Mouse (Mus musculus) lung, postnatal 0 days (tissue): ENCODE measurements around the gene Fam3c.

Experiments used
- CTCF ChIP-seq: IDR thresholded peaks from 2 replicates; pipeline ENCODE4 v1.5.1; 2016; ENCODE audit warnings: antibody characterized with exemption, mild to moderate bottlenecking
- EP300 ChIP-seq: IDR thresholded peaks from 2 replicates; pipeline ENCODE4 v1.6.1; 2016; ENCODE audit warnings: antibody characterized with exemption, mild to moderate bottlenecking, control low read depth

GRCm38 (mm10) chr6:22379831-22380230, 23.8 kb upstream of the Fam3c start:
- no peak for TF ChIP-seq EP300
- no peak for TF ChIP-seq CTCF
